Mouse (Mus musculus): ENCODE measurements around the gene Chia1. TPM values are rescaled to one million over a fixed set of nuclear protein-coding genes. Genes with fewer than 3 reads are reported as not detected.
"Not testable (repeated sequence)": the region's sequence is repeated elsewhere in the genome, so short reads cannot be mapped to it uniquely, and the experiment has no call there.

Gene Chia1
- total RNA-seq (2021), result not detected in 2 replicates
- long read RNA-seq, experiment 1, result 0 reads
- long read RNA-seq, experiment 2, result 0 reads

- no peak for DNase-seq
Measured at GRCm38 (mm10) chr3:106112929-106113328, at the start of gene Chia1. Gene Chia1 (plus strand): TSS chr3:106113229.

GRCm38 (mm10) chr3:106067707-106068106, 45.3 kb upstream of the Chia1 start:
- DNase-seq, result not testable (repeated sequence)

GRCm38 (mm10) chr3:106070994-106071393, 42.0 kb upstream of the Chia1 start:
- DNase-seq, result no peak

GRCm38 (mm10) chr3:106074824-106075223, 38.2 kb upstream of the Chia1 start:
- no peak for DNase-seq

- no peak for DNase-seq
Measured at GRCm38 (mm10) chr3:106126999-106127398, 14.0 kb downstream of the Chia1 start.

GRCm38 (mm10) chr3:106128807-106129493, 15.9 kb downstream of the Chia1 start:
- no peak for DNase-seq

GRCm38 (mm10) chr3:106131690-106132089, 18.7 kb downstream of the Chia1 start:
- no peak for DNase-seq

- DNase-seq, result no peak
Measured at GRCm38 (mm10) chr3:106144081-106144480, 31.1 kb downstream of the Chia1 start.

- no peak for DNase-seq
Measured at GRCm38 (mm10) chr3:106154413-106154812, 41.4 kb downstream of the Chia1 start.

GRCm38 (mm10) chr3:106167464-106167863, 54.4 kb downstream of the Chia1 start, which contains the start of gene Chil3:
Gene Chil3 (minus strand): TSS chr3:106167564.
- no peak for DNase-seq

GRCm38 (mm10) chr3:106170522-106171053, 57.6 kb downstream of the Chia1 start:
- DNase-seq, result no peak

- DNase-seq, result no peak
Measured at GRCm38 (mm10) chr3:106171135-106171731, 58.2 kb downstream of the Chia1 start.

- not testable (repeated sequence) for DNase-seq
Measured at GRCm38 (mm10) chr3:106172506-106172905, 59.5 kb downstream of the Chia1 start.

- not testable (repeated sequence) for DNase-seq
Measured at GRCm38 (mm10) chr3:106174971-106175370, 61.9 kb downstream of the Chia1 start.

GRCm38 (mm10) chr3:106177509-106178189, 64.6 kb downstream of the Chia1 start:
- no peak for DNase-seq

Other genes with a start within 250 kb of the Chia1 start
- gene Adora3, start 242.4 kb upstream of the Chia1 start, total RNA-seq (2021), result 0.33 TPM in 1 of 2 replicates, not detected in the other
- 0.38 TPM in 1 of 2 replicates, not detected in the other for gene Tmigd3, start 242.3 kb upstream of the Chia1 start, total RNA-seq (2021)
- gene I830077J02Rik, start 180.6 kb upstream of the Chia1 start, total RNA-seq (2021), result 1.5 and 1.9 TPM in 2 replicates
- gene Wdr77, start 153.9 kb upstream of the Chia1 start, total RNA-seq (2021), result 62.1 and 76.4 TPM in 2 replicates
- gene Atp5f1, start 153.1 kb upstream of the Chia1 start, total RNA-seq (2021), result 478 and 481 TPM in 2 replicates
- gene Ovgp1, start 139.5 kb upstream of the Chia1 start, total RNA-seq (2021), result 0.82 and 1.1 TPM in 2 replicates
- not detected in 2 replicates for gene Pifo, start 98.6 kb upstream of the Chia1 start, total RNA-seq (2021)
- 0.38 TPM in 1 of 2 replicates, not detected in the other for gene Chil5, start 80.4 kb upstream of the Chia1 start, total RNA-seq (2021)
- gene Chil3, start 54.3 kb downstream of the Chia1 start, total RNA-seq (2021), result 0.83 and 3.0 TPM in 2 replicates
- not detected in 2 replicates for gene Chil4, start 106.3 kb downstream of the Chia1 start, total RNA-seq (2021)

Measured in adrenal gland, postnatal 14 days (tissue).